Mouse (Mus musculus) kidney, embryonic 14.5 days (tissue): ENCODE results near the gene Smurf1. TPM values are rescaled to one million over a fixed set of nuclear protein-coding genes. Genes with fewer than 3 reads are reported as not detected.

ENCODE experiments used
- ATAC-seq: fragments of 200-750 bp; cut with Nextera tagmentation; 2 replicates; pipeline ENCODE4 v1.8.0; 2017; ENCODE audit warnings: moderate number of reproducible peaks, mild to moderate bottlenecking, moderate TSS enrichment, moderate library complexity; ENCODE audit not compliant: low FRiP score, low TSS enrichment
- H3K27ac ChIP-seq: fragments of 300-500 bp; sonication (generic); 2 replicates; pipeline ENCODE4 v1.5.1; 2014; ENCODE audit warnings: low read depth, mild to moderate bottlenecking, low read length, moderate library complexity, mixed read lengths
- H3K27me3 ChIP-seq: fragments of 300-500 bp; sonication (generic); 2 replicates; pipeline ENCODE4 v1.6.1; 2014; ENCODE audit warnings: mild to moderate bottlenecking, low read length; ENCODE audit not compliant: control insufficient read depth, insufficient read depth
- H3K36me3 ChIP-seq: fragments of 300-500 bp; sonication (generic); 2 replicates; pipeline ENCODE4 v1.6.1; 2014; ENCODE audit warnings: low read length, mixed read lengths; ENCODE audit not compliant: control insufficient read depth, insufficient read depth
- H3K4me1 ChIP-seq: fragments of 300-500 bp; sonication (generic); 2 replicates; pipeline ENCODE4 v1.6.1; 2014; ENCODE audit warnings: low read length, mixed read lengths; ENCODE audit not compliant: control insufficient read depth, insufficient read depth
- H3K4me2 ChIP-seq: fragments of 300-500 bp; sonication (generic); replicated peaks from 2 replicates; pipeline ENCODE4 v1.6.1; 2014; ENCODE audit warnings: low read depth, mild to moderate bottlenecking, low read length
- H3K4me3 ChIP-seq: fragments of 300-500 bp; sonication (generic); 2 replicates; pipeline ENCODE4 v1.5.1; 2014; ENCODE audit warnings: mild to moderate bottlenecking, low read length
- H3K9ac ChIP-seq: fragments of 300-500 bp; sonication (generic); 2 replicates; pipeline ENCODE4 v1.6.1; 2014; ENCODE audit warnings: low read depth, mild to moderate bottlenecking, low read length, moderate library complexity
- H3K9me3 ChIP-seq: fragments of 300-500 bp; sonication (generic); 2 replicates; pipeline ENCODE4 v1.6.1; 2016; ENCODE audit warnings: low read length; ENCODE audit not compliant: control insufficient read depth
- WGBS: fragments of 180-500 bp; shearing (Covaris S2); extraction: QIAGEN DNeasy Blood & Tissue Kit; methylation state at CpG from one replicate; pipeline ENCODE4 v1.1.7; 2014; 5-methylcytosine and 5-hydroxymethylcytosine counted together
- polyA plus RNA-seq: library from polyadenylated mRNA; unstranded; fragments of >200 nt; fragmentation: Nextera tagmentation; extraction: Ambion mirVana; gene quantifications from 2 replicates; pipeline ENCODE4 v1.2.1, GENCODE M21; 2014

Gene Smurf1
- polyA plus RNA-seq, 1 experiment from 2014 or later: 20.2 TPM

DNA sequence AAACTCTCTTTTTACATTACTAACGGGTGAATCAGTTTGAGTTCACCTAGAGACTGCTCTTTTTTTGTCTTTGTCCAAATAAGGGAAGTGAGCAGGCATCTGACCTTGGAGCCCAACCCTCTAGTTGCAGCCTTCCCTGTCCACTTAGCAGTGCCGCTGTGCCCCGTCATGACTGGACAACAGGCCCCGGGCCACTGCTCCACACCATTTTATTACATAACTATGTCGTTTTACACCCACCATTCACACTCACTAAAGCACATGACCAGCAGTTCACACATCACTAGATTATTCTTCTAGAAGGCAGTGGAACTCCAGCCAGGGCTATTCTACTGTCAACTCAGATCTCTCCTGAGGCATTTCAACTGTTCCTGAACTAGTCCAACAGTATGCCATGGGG, 33.8 kb downstream of the Smurf1 start:
- 51% methylated on average over 5 of the region's 5 CpGs for WGBS
- H3K4me3 ChIP-seq: no peak overlapping the region
- no peak for ATAC-seq

DNA sequence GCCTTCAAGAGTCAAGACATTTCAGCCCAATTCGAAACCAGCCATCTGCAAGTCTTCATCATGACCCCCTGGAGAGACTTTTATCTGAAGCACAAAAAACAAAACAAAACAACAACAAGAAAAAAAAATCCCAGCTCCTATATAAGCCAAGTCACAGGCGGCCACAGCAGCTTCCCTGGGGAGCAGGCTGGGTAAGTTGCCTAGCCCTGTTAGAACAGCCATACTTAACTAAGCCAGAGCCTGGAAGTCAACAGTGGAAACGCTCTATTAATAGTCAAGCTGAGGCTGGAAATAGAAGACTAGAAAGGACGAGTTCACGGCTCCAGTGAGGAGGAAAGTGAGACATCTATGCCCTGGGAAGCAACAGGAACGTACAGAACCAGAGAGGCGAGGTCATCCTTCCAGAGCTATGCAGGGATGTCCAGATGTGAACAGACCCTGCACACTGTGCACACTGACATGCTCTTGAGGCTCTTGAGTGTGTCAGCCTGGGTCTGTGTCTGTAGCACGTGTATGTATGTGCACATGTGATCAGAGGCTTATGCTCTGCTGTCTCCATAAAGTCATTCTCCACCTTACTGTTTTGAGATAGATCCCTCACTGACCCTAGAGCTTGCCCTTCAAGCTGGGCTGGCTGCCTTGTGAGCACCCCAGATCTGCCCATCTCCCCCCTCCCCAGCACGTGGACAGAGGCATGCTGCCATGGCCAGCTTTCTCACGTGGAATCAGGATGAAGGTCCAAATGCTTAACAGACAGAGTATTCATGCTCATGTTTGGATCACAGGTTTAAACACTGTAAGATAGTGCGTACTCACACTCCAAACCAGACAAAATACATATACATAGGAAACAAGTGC, 36.6 kb downstream of the Smurf1 start:
- H3K4me1 ChIP-seq: no peaks in the 10 kb centered on the region; the same call in 1 of the 2 replicates
- 70% methylated on average over 11 of the region's 11 CpGs for WGBS
- H3K4me2 ChIP-seq: no peak overlapping the region
- no peak overlapping the region for H3K4me3 ChIP-seq
- H3K27ac ChIP-seq: no peak overlapping the region
- H3K36me3 ChIP-seq: no peaks in the 10 kb centered on the region
- H3K9me3 ChIP-seq: no peaks in the 10 kb centered on the region
- no peak overlapping the region; the same call in 1 of the 2 replicates for H3K9ac ChIP-seq
- no peak for ATAC-seq
- H3K27me3 ChIP-seq: no peaks in the 10 kb centered on the region

More for the DNA sequence above, 33.8 kb downstream of the Smurf1 start:
- Histone ChIP-seq H3K27ac (no peak overlapping the region), H3K36me3 (no peaks in the 10 kb centered on the region), H3K9ac (no peak overlapping the region), H3K4me2 (no peak overlapping the region), H3K9me3 (no peaks in the 10 kb centered on the region), H3K4me1 (no peaks in the 10 kb centered on the region; the same call in 1 of the 2 replicates), H3K27me3 (no peaks in the 10 kb centered on the region)

DNA sequence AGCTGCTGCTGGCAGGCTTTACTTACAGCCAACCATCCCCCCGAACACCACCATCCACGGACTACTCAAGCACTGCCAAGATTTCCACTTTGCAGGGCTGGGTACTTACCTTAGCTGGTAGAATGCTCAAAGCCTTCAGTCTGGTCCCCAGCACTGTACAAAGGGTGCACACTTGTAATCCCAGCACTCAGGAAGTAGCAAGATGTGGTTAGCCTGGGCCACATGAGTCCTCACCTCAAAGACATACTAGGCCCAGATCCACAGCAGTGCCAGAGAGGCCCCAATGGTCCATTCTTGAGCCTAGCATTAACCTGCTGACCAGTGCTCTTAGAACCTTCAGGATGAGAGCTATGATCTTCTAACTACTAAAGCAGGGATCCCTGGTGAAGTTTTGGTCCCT, 39.4 kb downstream of the Smurf1 start:
- Histone ChIP-seq H3K9me3 (no peaks in the 10 kb centered on the region), H3K4me2 (no peak overlapping the region), H3K27me3 (no peaks in the 10 kb centered on the region), H3K36me3 (no peaks in the 10 kb centered on the region), H3K4me3 (no peak overlapping the region), H3K9ac (no peak overlapping the region), H3K27ac (no peak overlapping the region), H3K4me1 (peaks cover 21% of the 10 kb centered on the region; the same call in 1 of the 2 replicates)
- no peak for ATAC-seq
- 100% methylated on average over 2 of the region's 2 CpGs for WGBS

DNA sequence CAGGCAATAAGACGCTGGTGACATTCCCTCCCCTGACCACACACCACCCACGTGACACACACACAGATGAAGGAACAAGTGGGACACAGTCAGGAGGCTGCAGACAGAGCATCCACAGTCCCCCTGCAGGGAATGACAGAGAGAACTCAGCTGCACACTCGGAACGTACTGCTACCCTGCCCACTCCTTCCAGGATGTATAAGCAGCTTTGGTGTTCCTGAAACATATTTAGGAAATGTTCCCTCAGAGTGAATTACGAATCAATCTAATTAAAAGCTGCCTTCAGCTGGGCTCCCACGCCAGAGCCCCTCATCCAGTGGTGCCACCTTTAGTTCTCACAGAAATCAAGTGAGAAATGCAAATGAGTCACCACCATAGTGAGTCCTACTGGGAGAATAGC, 42.3 kb downstream of the Smurf1 start:
- peaks cover 27% of the 10 kb centered on the region; the same call in 1 of the 2 replicates for H3K4me1 ChIP-seq
- no peaks in the 10 kb centered on the region for H3K27me3 ChIP-seq
- ATAC-seq: 0 out of 2 replicates have a peak, but pooled peaks have one; percentile 10
- no peak overlapping the region for H3K4me3 ChIP-seq
- no peaks in the 10 kb centered on the region for H3K9me3 ChIP-seq
- no peak overlapping the region for H3K27ac ChIP-seq
- no peak overlapping the region for H3K9ac ChIP-seq
- WGBS: 31% methylated on average over 6 of the region's 6 CpGs
- H3K4me2 ChIP-seq: no peak overlapping the region
- no peaks in the 10 kb centered on the region for H3K36me3 ChIP-seq

DNA sequence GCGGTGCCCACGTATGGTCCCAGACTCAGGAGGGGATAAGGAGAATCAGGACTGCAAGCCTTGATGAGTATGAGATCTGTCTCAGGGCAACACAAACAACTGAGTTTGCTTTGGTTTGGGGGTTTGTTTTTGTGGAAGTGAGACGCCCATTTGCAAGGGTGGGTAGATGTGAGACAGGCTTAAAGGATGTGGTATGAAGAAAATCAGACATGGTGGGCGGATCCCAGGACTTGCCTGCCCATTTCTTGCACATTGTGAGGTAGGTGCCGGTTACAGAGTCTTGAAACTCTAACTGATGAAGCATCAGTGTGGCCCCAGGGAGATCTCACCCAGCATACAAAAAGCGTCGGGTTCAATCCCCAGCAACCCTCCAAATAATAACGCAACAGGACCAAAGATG, 45.9 kb downstream of the Smurf1 start:
- Histone ChIP-seq H3K9me3 (no peaks in the 10 kb centered on the region), H3K9ac (no peak overlapping the region), H3K4me3 (no peak overlapping the region), H3K27me3 (no peaks in the 10 kb centered on the region), H3K27ac (no peak overlapping the region), H3K36me3 (no peaks in the 10 kb centered on the region), H3K4me2 (no peak overlapping the region), H3K4me1 (peaks cover 32% of the 10 kb centered on the region)
- WGBS: 80% methylated on average over 8 of the region's 8 CpGs
- no peak for ATAC-seq

DNA sequence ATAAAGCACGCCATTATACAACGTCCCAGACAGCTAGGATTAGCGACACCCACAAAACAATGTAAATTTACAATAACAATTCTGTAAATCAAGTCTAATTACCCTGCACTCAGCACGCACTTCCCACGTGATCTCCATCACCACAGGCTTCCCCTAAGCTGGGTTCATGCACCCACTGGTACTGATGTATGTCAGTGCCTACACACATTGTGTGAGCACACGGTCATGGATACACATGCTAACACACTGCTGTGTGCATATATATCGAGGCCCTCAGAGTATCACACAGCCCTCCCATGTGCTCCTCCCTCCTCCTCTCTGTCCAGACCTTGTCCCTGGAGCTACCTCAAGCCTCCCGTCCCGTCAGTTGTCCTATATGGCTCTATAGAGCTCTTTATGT, 46.5 kb downstream of the Smurf1 start:
- Histone ChIP-seq H3K27ac (no peak overlapping the region), H3K4me1 (peaks cover 38% of the 10 kb centered on the region), H3K4me3 (no peak overlapping the region), H3K4me2 (no peak overlapping the region), H3K27me3 (no peaks in the 10 kb centered on the region), H3K9me3 (no peaks in the 10 kb centered on the region), H3K36me3 (no peaks in the 10 kb centered on the region), H3K9ac (no peak overlapping the region)
- 65% methylated on average over 9 of the region's 9 CpGs for WGBS
- ATAC-seq: no peak

DNA sequence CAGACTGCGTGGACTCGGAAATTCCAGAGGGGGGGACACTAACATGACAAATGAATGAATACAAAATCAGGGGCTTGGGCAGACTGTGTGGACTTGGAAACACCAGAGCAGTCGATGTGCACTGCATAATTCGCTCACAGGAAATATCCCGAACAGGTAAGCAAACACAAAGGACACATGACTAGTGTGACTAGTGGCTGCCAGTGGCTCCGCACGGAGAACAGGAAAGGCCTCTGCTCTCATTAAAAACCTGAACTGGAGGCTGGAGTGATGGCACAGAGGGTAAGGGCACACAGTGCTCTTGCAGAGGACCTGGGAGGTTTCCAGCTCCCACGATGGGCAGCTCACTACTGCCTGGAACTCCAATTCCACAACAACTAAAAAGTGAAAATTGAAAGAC, 47.4 kb downstream of the Smurf1 start:
- no peak for ATAC-seq

DNA sequence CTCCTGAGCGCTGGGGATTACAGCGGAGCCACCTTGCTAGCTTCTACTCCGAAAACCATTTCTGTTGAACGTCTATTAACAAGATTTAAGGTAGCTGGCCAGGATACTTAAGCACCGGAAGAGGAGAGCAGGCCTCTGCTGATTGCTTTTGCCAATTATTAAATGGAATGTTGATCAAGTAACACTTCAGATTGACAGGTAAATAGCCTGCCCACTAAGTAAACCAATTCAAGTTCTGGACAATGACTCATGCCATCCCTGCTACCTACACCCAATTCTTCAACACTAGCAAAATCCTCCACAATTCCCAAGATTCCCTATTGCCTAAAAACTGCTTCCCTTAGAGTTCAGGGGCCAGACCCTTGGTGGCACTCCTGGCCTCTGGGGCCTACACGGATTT, 48.5 kb downstream of the Smurf1 start:
- Histone ChIP-seq H3K36me3 (no peaks in the 10 kb centered on the region), H3K4me1 (peaks cover 34% of the 10 kb centered on the region), H3K4me2 (no peak overlapping the region), H3K27ac (no peak overlapping the region), H3K9me3 (no peaks in the 10 kb centered on the region), H3K27me3 (no peaks in the 10 kb centered on the region), H3K4me3 (no peak overlapping the region), H3K9ac (no peak overlapping the region)
- 79% methylated on average over 6 of the region's 6 CpGs for WGBS
- ATAC-seq: no peak

More for the DNA sequence above, 47.4 kb downstream of the Smurf1 start:
- Histone ChIP-seq H3K4me3 (no peak overlapping the region), H3K27ac (no peak overlapping the region), H3K27me3 (no peaks in the 10 kb centered on the region), H3K36me3 (no peaks in the 10 kb centered on the region), H3K4me1 (peaks cover 39% of the 10 kb centered on the region), H3K9me3 (no peaks in the 10 kb centered on the region), H3K9ac (no peak overlapping the region), H3K4me2 (no peak overlapping the region)
- 77% methylated on average over 8 of the region's 8 CpGs for WGBS

DNA sequence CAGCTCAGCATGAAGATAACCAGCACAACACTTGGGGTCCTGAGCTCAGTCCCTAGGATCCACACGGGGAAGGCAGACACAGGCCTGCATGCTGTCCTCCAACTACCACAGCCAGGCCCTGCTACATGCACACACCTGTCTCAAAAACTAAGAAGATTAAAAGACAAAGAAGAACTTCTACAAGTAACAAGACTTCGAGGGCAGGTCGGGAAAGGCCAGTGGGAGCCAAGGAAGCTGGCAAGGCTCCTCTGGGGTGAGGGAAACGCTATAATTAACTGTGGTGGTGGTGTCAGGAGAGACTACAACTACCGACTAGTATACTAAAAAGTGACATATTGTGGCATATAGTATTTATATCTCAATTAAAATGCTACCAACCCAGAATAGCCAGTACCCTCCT, 49.8 kb downstream of the Smurf1 start:
- WGBS: 66% methylated on average over 5 of the region's 5 CpGs

More for the DNA sequence above, 49.8 kb downstream of the Smurf1 start:
- Histone ChIP-seq H3K9me3 (no peaks in the 10 kb centered on the region), H3K27me3 (no peaks in the 10 kb centered on the region), H3K27ac (no peak overlapping the region), H3K36me3 (no peaks in the 10 kb centered on the region), H3K4me3 (no peak overlapping the region), H3K4me2 (no peak overlapping the region), H3K4me1 (peaks cover 38% of the 10 kb centered on the region), H3K9ac (no peak overlapping the region)
- no peak for ATAC-seq
